Mouse (Mus musculus) stomach, embryonic 14.5 days (tissue): ENCODE data around the gene Evx2. TPM values are rescaled to one million over a fixed set of nuclear protein-coding genes. Genes with fewer than 3 reads are reported as not detected.

ENCODE experiments used
- ATAC-seq: fragments of 200-750 bp; cut with Nextera tagmentation; 2 replicates; pipeline ENCODE4 v1.8.0; 2017; ENCODE audit warnings: low read depth, moderate TSS enrichment; ENCODE audit not compliant: insufficient number of reproducible peaks, insufficient read depth, low FRiP score
- H3K27ac ChIP-seq: fragments of 300-500 bp; sonication (generic); 2 replicates; pipeline ENCODE4 v1.5.1; 2014; ENCODE audit warnings: mild to moderate bottlenecking, low read length, moderate library complexity, mixed read lengths
- H3K27me3 ChIP-seq: fragments of 300-500 bp; sonication (generic); 2 replicates; pipeline ENCODE4 v1.6.1; 2014; ENCODE audit warnings: low read length, control low read depth, mixed read lengths; ENCODE audit not compliant: control insufficient read depth, insufficient read depth
- H3K36me3 ChIP-seq: fragments of 300-500 bp; sonication (generic); 2 replicates; pipeline ENCODE4 v1.6.1; 2014; ENCODE audit warnings: mild to moderate bottlenecking, control low read depth, low read length, moderate library complexity, mixed read lengths; ENCODE audit not compliant: control insufficient read depth, insufficient read depth
- H3K4me1 ChIP-seq: fragments of 300-500 bp; sonication (generic); 2 replicates; pipeline ENCODE4 v1.6.1; 2014; ENCODE audit warnings: low read length, control low read depth, mixed read lengths; ENCODE audit not compliant: control insufficient read depth, insufficient read depth
- H3K4me2 ChIP-seq: fragments of 300-500 bp; sonication (generic); replicated peaks from 2 replicates; pipeline ENCODE4 v1.6.1; 2014; ENCODE audit warnings: low read depth, low read length, control low read depth
- H3K4me3 ChIP-seq: fragments of 300-500 bp; sonication (generic); 2 replicates; pipeline ENCODE4 v1.5.1; 2014; ENCODE audit warnings: low read depth, low read length, control low read depth
- H3K9ac ChIP-seq: fragments of 300-500 bp; sonication (generic); replicated peaks from 2 replicates; pipeline ENCODE4 v1.6.1; 2014; ENCODE audit warnings: low read depth, mild to moderate bottlenecking, control low read depth, low read length, moderate library complexity, mixed read lengths
- H3K9me3 ChIP-seq: fragments of 300-500 bp; sonication (generic); 2 replicates; pipeline ENCODE4 v1.6.1; 2016; ENCODE audit warnings: low read depth, low read length, control low read depth; ENCODE audit not compliant: control insufficient read depth
- WGBS: fragments of 180-500 bp; shearing (Covaris S2); extraction: QIAGEN DNeasy Blood & Tissue Kit; methylation state at CpG from one replicate; pipeline ENCODE4 v1.1.7; 2014; 5-methylcytosine and 5-hydroxymethylcytosine counted together
- polyA plus RNA-seq: library from polyadenylated mRNA; unstranded; fragments of >200 nt; fragmentation: Nextera tagmentation; extraction: Ambion mirVana; gene quantifications from 2 replicates; pipeline ENCODE4 v1.2.1, GENCODE M21; 2014

Gene Evx2
- polyA plus RNA-seq, 1 experiment from 2014 or later, result not detected

DNA sequence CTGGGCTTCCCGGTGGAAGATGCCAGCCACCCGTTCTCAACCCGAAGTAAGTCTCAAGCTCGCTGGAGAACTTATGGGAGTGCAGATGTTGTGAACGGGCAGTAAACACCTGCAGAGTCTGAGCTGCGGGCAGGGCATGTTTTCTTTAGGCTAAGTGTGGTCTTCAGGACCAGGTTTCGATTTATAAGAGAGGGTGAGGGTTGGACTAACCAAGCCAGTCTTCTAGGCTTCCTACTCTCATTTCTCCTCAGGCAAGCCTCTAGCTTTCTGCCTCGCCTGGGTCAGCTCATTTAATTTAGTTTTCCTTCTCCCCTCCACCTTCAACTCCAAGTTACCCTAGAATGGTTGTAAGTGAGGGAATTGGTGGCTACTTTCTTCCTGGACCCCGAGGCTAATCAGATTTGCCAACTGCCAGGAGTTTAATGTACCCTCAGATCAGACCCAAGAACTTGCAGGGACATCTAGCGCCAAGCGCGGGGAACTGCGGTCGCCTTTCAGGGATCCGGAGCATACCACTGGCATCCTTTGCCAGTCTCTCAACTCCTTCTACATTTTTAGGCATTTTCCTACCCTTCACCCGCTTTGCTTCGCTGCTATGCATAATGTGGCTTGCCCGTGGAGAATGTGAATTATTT, 4.1 kb upstream of the Evx2 start:
- WGBS, result 4% methylated on average over 18 of the region's 18 CpGs
- Histone ChIP-seq H3K9me3 (no peaks in the 10 kb centered on the region), H3K36me3 (no peaks in the 10 kb centered on the region), H3K4me3 (no peak overlapping the region), H3K4me1 (peaks cover 3% of the 10 kb centered on the region; the same call in 1 of the 2 replicates), H3K4me2 (no peak overlapping the region), H3K27ac (no peak overlapping the region), H3K27me3 (peaks cover 83% of the 10 kb centered on the region), H3K9ac (no peak overlapping the region)
- ATAC-seq, result no peak

DNA sequence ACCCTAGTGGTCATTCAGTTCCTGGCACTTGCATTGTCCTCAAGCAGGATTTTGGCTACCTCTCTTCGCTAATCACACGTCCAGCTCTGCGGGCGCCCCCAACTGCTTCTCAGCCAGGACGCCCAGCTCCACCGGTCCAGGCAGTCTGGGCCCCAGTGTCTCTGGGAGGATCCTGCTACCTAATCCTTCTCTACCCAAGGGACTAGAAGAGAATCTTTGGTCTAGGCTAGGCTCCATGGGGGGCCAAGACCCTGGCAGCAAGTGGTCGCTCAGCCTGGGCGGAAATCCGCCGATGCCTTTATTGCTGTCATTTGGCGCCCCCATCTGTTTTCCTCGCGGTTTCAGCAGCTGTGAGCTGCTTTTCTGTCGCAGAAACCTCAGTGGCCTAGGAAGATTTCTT, 2.3 kb upstream of the Evx2 start:
- 0 out of 2 replicates have a peak, but pooled peaks have one; percentile 23 for ATAC-seq
- Histone ChIP-seq H3K4me3 (no peak overlapping the region), H3K27me3 (peaks cover 75% of the 10 kb centered on the region), H3K9me3 (no peaks in the 10 kb centered on the region), H3K4me2 (no peak overlapping the region; the same call in 1 of the 2 replicates), H3K36me3 (no peaks in the 10 kb centered on the region), H3K27ac (no peak overlapping the region), H3K9ac (no peak overlapping the region), H3K4me1 (no peaks in the 10 kb centered on the region)
- WGBS, result under 1% methylated on average over 14 of the region's 14 CpGs

DNA sequence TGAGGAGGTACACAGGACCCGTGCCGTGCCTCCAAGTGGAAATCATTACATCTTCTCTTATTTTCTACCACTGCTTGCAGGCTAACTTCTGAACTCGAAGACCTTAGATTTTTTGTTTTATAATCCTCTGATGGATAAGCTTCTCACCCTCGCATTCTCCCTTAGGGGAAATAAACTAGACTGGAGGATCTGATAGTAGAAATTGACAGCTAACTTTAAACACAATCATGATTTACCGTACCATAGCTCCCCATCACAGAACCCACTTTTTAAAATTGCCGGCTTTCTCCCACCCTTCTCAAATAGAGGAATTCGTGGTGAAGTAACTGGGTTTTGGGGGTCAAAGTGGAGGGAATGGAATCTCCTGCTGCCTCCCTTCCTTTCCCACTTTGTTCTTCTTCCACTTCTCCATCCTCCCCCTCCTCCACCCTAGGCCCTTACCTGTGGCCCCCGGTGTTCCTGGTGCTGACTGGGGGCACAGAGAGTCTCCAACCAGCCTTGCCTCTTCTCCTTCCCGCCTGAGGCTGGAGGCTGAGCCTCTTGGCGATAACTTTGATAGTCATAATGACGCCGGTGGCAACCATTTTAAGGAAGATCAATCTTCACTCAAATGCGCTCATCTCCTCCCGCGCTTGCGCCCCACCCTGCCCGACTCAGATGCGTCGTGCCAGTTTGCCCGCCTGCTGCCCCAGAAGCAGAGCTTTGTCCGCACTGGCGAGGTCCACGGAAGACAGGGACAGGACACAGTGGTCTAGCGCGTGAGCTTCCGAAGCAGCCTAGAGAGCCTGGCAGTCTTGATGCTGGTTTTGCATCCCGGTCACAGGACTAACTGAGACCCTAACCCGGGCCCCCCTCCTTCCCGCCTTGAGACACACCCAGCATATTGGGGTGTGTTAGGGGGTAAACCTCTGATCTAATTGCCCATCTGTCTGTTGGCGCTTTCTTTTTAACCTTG, 1.3 kb upstream of the Evx2 start:
- Histone ChIP-seq H3K4me3 (no peak overlapping the region), H3K36me3 (no peaks in the 10 kb centered on the region), H3K4me2 (no peak overlapping the region), H3K27me3 (peaks cover 73% of the 10 kb centered on the region), H3K27ac (no peak overlapping the region), H3K4me1 (peaks cover 2% of the 10 kb centered on the region; the same call in 1 of the 2 replicates), H3K9ac (no peak overlapping the region), H3K9me3 (no peaks in the 10 kb centered on the region)
- no peak for ATAC-seq
- WGBS, result 3% methylated on average over 30 of the region's 30 CpGs

GRCm38 (mm10) chr2:74658667-74659371, 538 bp downstream of the Evx2 start:
- Histone ChIP-seq H3K9me3 (no peaks in the 10 kb centered on the region), H3K4me1 (peaks cover 3% of the 10 kb centered on the region; the same call in 1 of the 2 replicates), H3K27me3 (peaks cover 72% of the 10 kb centered on the region), H3K36me3 (no peaks in the 10 kb centered on the region), H3K4me3 (peak overlapping the region; percentile 5; the same call in 1 of the 2 replicates), H3K9ac (no peak overlapping the region), H3K27ac (no peak overlapping the region), H3K4me2 (no peak overlapping the region)
- WGBS, result under 1% methylated on average over 47 of the region's 47 CpGs
- no peak for ATAC-seq

DNA sequence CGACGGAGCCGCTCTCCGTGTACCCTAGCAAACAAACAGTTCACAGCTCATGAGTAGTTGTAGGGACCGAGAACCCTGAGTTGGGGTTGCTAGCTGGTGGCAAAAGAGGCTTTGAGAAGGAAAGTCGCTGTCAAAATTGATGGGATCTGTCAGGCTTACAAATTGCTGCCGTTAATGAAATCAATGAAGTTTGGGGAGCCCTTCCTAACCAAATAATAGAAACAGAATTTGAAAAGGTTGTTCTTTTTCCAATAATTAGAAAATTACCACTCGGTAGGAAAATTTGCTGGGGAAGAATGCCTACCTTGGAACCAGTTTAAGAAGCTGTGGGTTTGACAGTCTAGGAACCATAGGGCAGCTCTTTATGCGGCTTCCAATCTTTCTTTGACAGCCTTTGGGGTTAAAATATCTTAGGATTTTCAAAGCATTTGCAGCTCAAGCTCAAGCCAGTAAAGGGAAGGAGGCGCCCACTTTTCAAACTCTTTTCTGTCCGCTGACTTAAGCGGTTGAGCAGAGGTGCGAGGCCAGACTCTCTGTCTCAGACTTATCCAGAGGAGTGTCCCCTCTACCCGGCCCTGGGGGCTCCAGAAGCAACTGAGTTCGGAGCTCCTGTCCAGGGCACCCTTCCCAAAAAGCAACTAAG, 1.2 kb downstream of the Evx2 start:
- H3K9me3 ChIP-seq, result no peaks in the 10 kb centered on the region
- H3K9ac ChIP-seq, result no peak overlapping the region
- ATAC-seq, result no peak
- H3K36me3 ChIP-seq, result no peaks in the 10 kb centered on the region
- peaks cover 65% of the 10 kb centered on the region for H3K27me3 ChIP-seq
- no peak overlapping the region for H3K4me2 ChIP-seq
- WGBS, result under 1% methylated on average over 15 of the region's 15 CpGs
- peak overlapping the region; percentile 8; the same call in 1 of the 2 replicates for H3K4me3 ChIP-seq
- H3K27ac ChIP-seq, result no peak overlapping the region
- H3K4me1 ChIP-seq, result peaks cover 3% of the 10 kb centered on the region; the same call in 1 of the 2 replicates

GRCm38 (mm10) chr2:74657251-74658023, 1.9 kb downstream of the Evx2 start:
- Histone ChIP-seq H3K27ac (no peak overlapping the region), H3K9me3 (no peaks in the 10 kb centered on the region), H3K4me1 (peaks cover 3% of the 10 kb centered on the region; the same call in 1 of the 2 replicates), H3K27me3 (peaks cover 61% of the 10 kb centered on the region), H3K36me3 (no peaks in the 10 kb centered on the region), H3K4me3 (0 out of 2 replicates have a peak overlapping the region, but pooled peaks have one; percentile 8), H3K4me2 (no peak overlapping the region), H3K9ac (no peak overlapping the region)
- no peak for ATAC-seq
- WGBS, result 3% methylated on average over 62 of the region's 62 CpGs

- Histone ChIP-seq H3K4me2 (no peak overlapping the region), H3K9me3 (no peaks in the 10 kb centered on the region), H3K27ac (no peak overlapping the region), H3K4me3 (no peak overlapping the region), H3K27me3 (peaks cover 61% of the 10 kb centered on the region), H3K9ac (no peak overlapping the region), H3K36me3 (no peaks in the 10 kb centered on the region), H3K4me1 (peaks cover 3% of the 10 kb centered on the region; the same call in 1 of the 2 replicates)
- 2% methylated on average over 4 of the region's 4 CpGs for WGBS
- no peak for ATAC-seq
Observed at GRCm38 (mm10) chr2:74656632-74657021, 2.7 kb downstream of the Evx2 start.
